Mouse (Mus musculus) CH12.LX (cell line): ENCODE results near the gene Blcap. TPM values are rescaled to one million over a fixed set of nuclear protein-coding genes. Genes with fewer than 3 reads are reported as not detected.

Source experiments
- DNase-seq: peaks from one replicate; pipeline ENCODE4 v3.0.0-alpha.2; 2013; ENCODE audit errors: extremely low read depth
- H3K27ac ChIP-seq: 2 replicates; pipeline ENCODE4 v1.5.1; 2012; ENCODE audit warnings: low read depth, mild to moderate bottlenecking, control low read depth, moderate library complexity; ENCODE audit not compliant: insufficient read depth
- H3K27me3 ChIP-seq: replicated peaks from 2 replicates; pipeline ENCODE3; 2012; ENCODE audit warnings: inconsistent platforms
- H3K36me3 ChIP-seq, 2 experiments: replicated peaks in 1 of 2; 2 replicates each; pipeline versions ENCODE3 to v1.6.1; 2012; ENCODE audit warnings: inconsistent platforms in 1 of 2, low read length in 1 of 2, mild to moderate bottlenecking in 1 of 2, mixed read lengths in 1 of 2, moderate library complexity in 1 of 2; ENCODE audit not compliant: control insufficient read depth in 1 of 2, insufficient read depth in 1 of 2
- H3K4me1 ChIP-seq, 2 experiments: 2 replicates each; pipeline ENCODE4 v1.6.1; 2012; ENCODE audit warnings: inconsistent platforms in 1 of 2, moderate library complexity in 1 of 2; ENCODE audit not compliant: insufficient read depth in 2 of 2, control insufficient read depth in 1 of 2
- H3K4me2 ChIP-seq: 2 replicates; pipeline ENCODE4 v1.6.1; 2012; ENCODE audit warnings: low read depth, mild to moderate bottlenecking, control low read depth; ENCODE audit not compliant: poor library complexity, insufficient read depth, severe bottlenecking
- H3K4me3 ChIP-seq, 3 experiments: fragments of 150-350 bp in 1 of 3; sonication (generic) in 1 of 3; replicated peaks in 1 of 3; 2 replicates each; pipeline versions ENCODE3 to v1.5.1; 2011 to 2012; ENCODE audit warnings: low read depth in 2 of 3, low read length in 2 of 3, mild to moderate bottlenecking in 2 of 3, moderate library complexity in 2 of 3, control low read depth in 1 of 3, improper control_type of control experiment in 1 of 3, inconsistent platforms in 1 of 3, mixed read lengths in 1 of 3; ENCODE audit not compliant: poor library complexity in 1 of 3
- H3K79me2 ChIP-seq: replicated peaks from 2 replicates; pipeline ENCODE4 v1.6.1; 2012; ENCODE audit warnings: mild to moderate bottlenecking, moderate library complexity; ENCODE audit not compliant: control insufficient read depth, poor library complexity, insufficient read depth, severe bottlenecking; ENCODE audit errors: extremely low read depth
- H3K9ac ChIP-seq: 2 replicates; pipeline ENCODE4 v1.6.1; 2012; ENCODE audit warnings: low read depth, mild to moderate bottlenecking, control low read depth, moderate library complexity; ENCODE audit not compliant: insufficient read depth
- H3K9me3 ChIP-seq: replicated peaks from 2 replicates; pipeline ENCODE3; 2012; ENCODE audit warnings: low read length, inconsistent platforms, mixed read lengths
- CHD2 ChIP-seq: IDR thresholded peaks from 2 replicates; pipeline ENCODE4 v1.6.1; 2011; ENCODE audit warnings: low read length, improper control_type of control experiment
- ETS1 ChIP-seq: conservative IDR thresholded peaks from 2 replicates; pipeline ENCODE4 v1.6.1; 2012; ENCODE audit warnings: low read depth, mild to moderate bottlenecking, inconsistent platforms, low read length, improper control_type of control experiment, moderate library complexity
- MAFK ChIP-seq: IDR thresholded peaks from 2 replicates; pipeline ENCODE4 v1.6.1; 2011; ENCODE audit warnings: low read length, improper control_type of control experiment; ENCODE audit not compliant: insufficient replicate concordance
- MXI1 ChIP-seq: IDR thresholded peaks from 2 replicates; pipeline ENCODE4 v1.6.1; 2011; ENCODE audit warnings: mild to moderate bottlenecking, low read depth, low read length, improper control_type of control experiment
- MYC ChIP-seq: IDR thresholded peaks from 2 replicates; pipeline ENCODE4 v1.6.1; 2011; ENCODE audit warnings: low read depth, mild to moderate bottlenecking, improper control_type of control experiment, low read length
- NRF1 ChIP-seq: IDR thresholded peaks from 2 replicates; pipeline ENCODE4 v1.6.1; 2014; ENCODE audit warnings: low read depth, mild to moderate bottlenecking, inconsistent platforms, low read length, improper control_type of control experiment, moderate library complexity
- PAX5 ChIP-seq: IDR thresholded peaks from 2 replicates; pipeline ENCODE4 v1.6.1; 2012; ENCODE audit warnings: low read length, inconsistent platforms, mixed read lengths
- RAD21 ChIP-seq: IDR thresholded peaks from 2 replicates; pipeline ENCODE4 v1.6.1; 2011; ENCODE audit warnings: low read depth, mild to moderate bottlenecking, low read length, improper control_type of control experiment, moderate library complexity
- UBTF ChIP-seq: IDR thresholded peaks from 2 replicates; pipeline ENCODE4 v1.6.1; 2012; ENCODE audit warnings: low read depth, mild to moderate bottlenecking, inconsistent platforms, low read length, improper control_type of control experiment, moderate library complexity
- ZKSCAN1 ChIP-seq: IDR thresholded peaks from 2 replicates; pipeline ENCODE4 v1.6.1; 2012; ENCODE audit warnings: low read depth, inconsistent platforms, low read length, improper control_type of control experiment, borderline replicate concordance
- ZMIZ1 ChIP-seq: IDR thresholded peaks from 2 replicates; pipeline ENCODE4 v1.6.1; 2012; ENCODE audit warnings: low read depth, mild to moderate bottlenecking, inconsistent platforms, low read length, improper control_type of control experiment
- ZNF384 ChIP-seq: IDR thresholded peaks from 2 replicates; pipeline ENCODE4 v1.6.1; 2012; ENCODE audit warnings: low read depth, low read length, improper control_type of control experiment, inconsistent platforms
- dilution Hi-C: fragments of 300-500 bp; cut with MboI; formaldehyde crosslinking; loops from 2 replicates; pipeline ENCODE4 v1.14.3; 2020; ENCODE audit warnings: low sequenced_read_pairs; ENCODE audit not compliant: extremely low pct_unique_long_range_greater_than_20kb, extremely low pct_ligation_motif_present
- in situ Hi-C: fragments of 300-500 bp; cut with MboI; formaldehyde crosslinking; loops from 3 replicates; pipeline ENCODE4 v1.14.3; 2019; ENCODE audit warnings: low sequenced_read_pairs, low pct_ligation_motif_present, low pct_unique_long_range_greater_than_20kb, mixed read lengths
- polyA plus RNA-seq: library from polyadenylated mRNA; unstranded; fragments of >175 nt; gene quantifications from 2 replicates; pipeline ENCODE4 v1.2.1, GENCODE M21; 2012; ENCODE audit warnings: low read depth; ENCODE audit not compliant: insufficient read length
- total RNA-seq, 2 experiments: library from RNA; depleted of rRNA; stranded (reverse); fragments of 300-350 nt in 1 of 2; fragments of >200 nt in 1 of 2; gene quantifications; 2 replicates each; pipeline ENCODE4 v1.2.3; 2012 to 2014

The Blcap gene
- total and polyA plus RNA-seq, 3 experiments, result 14.0 to 18.9 (median 16.0) TPM

DNA sequence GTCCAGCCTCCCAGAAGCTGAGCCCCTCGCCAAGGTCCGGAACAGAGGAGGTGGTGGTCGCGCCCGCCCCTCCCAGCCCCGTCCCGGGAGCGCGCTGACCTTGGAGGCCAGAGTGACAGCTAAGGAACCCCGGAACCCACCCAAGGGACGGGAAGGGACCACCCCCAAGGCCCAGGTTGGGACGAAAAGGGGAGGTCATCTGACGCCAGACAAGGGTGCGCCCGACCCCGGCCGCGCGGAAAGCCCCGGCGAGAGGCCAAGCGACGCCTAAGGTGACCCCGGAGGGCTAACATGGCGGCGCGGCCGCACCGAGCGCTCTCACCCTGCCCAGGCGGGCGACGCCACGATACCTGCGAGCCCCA is 5.2 kb downstream of the Blcap start:
- H3K79me2 ChIP-seq, result peaks cover 17% of the 10 kb centered on the region
- H3K36me3 ChIP-seq, result peaks cover 7 to 20% of the 10 kb centered on the region in 2 experiments
- peak overlapping the region; percentile 90 for H3K4me2 ChIP-seq
- in situ Hi-C loops (loop anchor here (5.0 to 25.0 kb wide), 2 partner anchors 84 to 429 kb away; partner anchors contain the start of gene Samhd1), dilution Hi-C loops (no loop called here)
- peak overlapping the region; percentile 69 to 100 (median 100) for H3K4me3 ChIP-seq
- TF ChIP-seq PAX5, result no peak
- TF ChIP-seq MXI1, result peak; percentile 4; the same call in 1 of the 2 replicates
- H3K9ac ChIP-seq, result peak overlapping the region; percentile 98
- H3K9me3 ChIP-seq, result peaks cover 7% of the 10 kb centered on the region
- no peak for DNase-seq
- peak overlapping the region; percentile 95; the same call in 1 of the 2 replicates for H3K27ac ChIP-seq
- peaks cover 0 to 32% of the 10 kb centered on the region in 2 experiments; a peak in 2 of 4 replicates for H3K4me1 ChIP-seq
- peaks cover 5% of the 10 kb centered on the region for H3K27me3 ChIP-seq

DNA sequence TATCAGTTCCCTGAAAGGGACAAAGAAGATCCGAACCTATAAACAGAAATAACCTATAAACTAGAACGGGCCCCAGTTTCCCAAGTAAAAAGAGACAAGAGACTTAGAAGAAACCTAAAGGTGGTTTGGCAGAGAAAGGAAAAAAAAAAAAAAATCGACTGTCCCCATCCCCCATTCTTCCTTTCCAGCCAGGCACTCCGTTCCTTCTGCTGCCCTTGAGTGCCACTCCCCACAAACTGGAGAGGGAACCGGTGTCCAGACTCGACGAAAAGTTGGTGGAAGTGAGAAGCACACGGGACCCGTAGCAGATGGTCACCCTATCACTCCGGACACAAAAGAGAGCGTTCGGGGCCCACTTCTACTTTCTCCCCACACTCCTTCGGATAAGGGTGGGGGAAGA is 5.6 kb downstream of the Blcap start:
- Histone ChIP-seq H3K4me3 (peak overlapping the region; percentile 69 to 100 (median 100)), H3K4me2 (peak overlapping the region; percentile 90), H3K79me2 (peaks cover 18% of the 10 kb centered on the region), H3K27ac (no peak overlapping the region), H3K27me3 (peaks cover 5% of the 10 kb centered on the region), H3K9ac (peak overlapping the region; percentile 98), H3K4me1 (peaks cover 0 to 32% of the 10 kb centered on the region in 2 experiments; a peak in 2 of 4 replicates), H3K9me3 (peaks cover 8% of the 10 kb centered on the region), H3K36me3 (peaks cover 7 to 21% of the 10 kb centered on the region in 2 experiments)
- dilution Hi-C loops (no loop called here), in situ Hi-C loops (loop anchor here (5.0 to 25.0 kb wide), 2 partner anchors 83 to 428 kb away; partner anchors contain the start of gene Samhd1)
- DNase-seq, result no peak
- TF ChIP-seq ZNF384 (peak; percentile 84), UBTF (no peak), CHD2 (0 out of 2 replicates have a peak, but pooled peaks have one; percentile 23)

DNA sequence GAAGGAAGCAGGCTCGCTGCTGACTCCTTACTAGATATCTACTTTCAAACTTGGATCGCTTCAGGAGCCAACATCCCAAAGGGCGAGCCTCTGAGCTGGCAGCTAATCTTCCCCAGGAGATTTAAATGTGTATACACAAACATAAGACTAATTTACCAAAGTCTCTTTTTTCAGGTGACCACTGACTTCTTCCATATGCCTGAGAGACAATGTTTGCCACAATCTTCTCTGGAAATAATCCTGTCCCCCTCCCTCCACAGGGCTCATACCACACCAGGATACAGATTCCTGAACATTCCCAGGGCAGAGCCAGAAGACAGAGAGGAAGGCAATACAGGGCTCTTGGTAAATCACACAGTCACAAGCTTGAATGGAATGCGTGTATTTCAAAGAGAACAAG is 6.4 kb downstream of the Blcap start:
- Histone ChIP-seq H3K79me2 (peaks cover 22% of the 10 kb centered on the region), H3K36me3 (peaks cover 12 to 28% of the 10 kb centered on the region in 2 experiments), H3K9ac (no peak overlapping the region), H3K4me1 (peaks cover 0 to 32% of the 10 kb centered on the region in 2 experiments; a peak in 2 of 4 replicates), H3K27ac (no peak overlapping the region), H3K27me3 (peaks cover 2% of the 10 kb centered on the region), H3K9me3 (peaks cover 15% of the 10 kb centered on the region), H3K4me2 (0 out of 2 replicates have a peak overlapping the region, but pooled peaks have one; percentile 90), H3K4me3 (no peak overlapping the region)
- TF ChIP-seq RAD21, result no peak
- TF ChIP-seq MXI1, result no peak
- no peak for TF ChIP-seq ETS1
- no peak for TF ChIP-seq MYC
- no peak for TF ChIP-seq CHD2
- TF ChIP-seq ZKSCAN1, result no peak
- no peak for TF ChIP-seq NRF1
- TF ChIP-seq MAFK, result no peak
- no peak for TF ChIP-seq ZMIZ1
- in situ Hi-C loops (loop anchor here (5.0 to 25.0 kb wide), 2 partner anchors 82 to 427 kb away; partner anchors contain the start of gene Samhd1), dilution Hi-C loops (no loop called here)
- DNase-seq, result no peak
